Mouse (Mus musculus): ENCODE data around the gene Mbnl1. TPM values are rescaled to one million over a fixed set of nuclear protein-coding genes. Genes with fewer than 3 reads are reported as not detected.

Mbnl1 gene
- total and polyA plus RNA-seq, 2 experiments from 2014 or later = 70.8 to 94.9 TPM

GRCm38 (mm10) chr3:60513746-60514145, 41.1 kb downstream of the Mbnl1 start:
- H3K4me1 ChIP-seq (ENCODE audit: control insufficient read depth, insufficient read depth) = peaks cover 62% of the 10 kb centered on the region
- no peaks in the 10 kb centered on the region for H3K27me3 ChIP-seq (ENCODE audit: control insufficient read depth, insufficient read depth, low read length)
- no peaks in the 10 kb centered on the region for H3K36me3 ChIP-seq (replicated peaks; ENCODE audit: control insufficient read depth, insufficient read depth, low read length)
- DNase-seq (ENCODE audit: low spot score) = peak; percentile 63
- no peak overlapping the region for H3K4me2 ChIP-seq (ENCODE audit: low read depth, low read length)
- H3K9me3 ChIP-seq (replicated peaks; ENCODE audit: control insufficient read depth, low read length) = no peaks in the 10 kb centered on the region
- 0 out of 2 replicates have a peak, but pooled peaks have one; percentile 42 for ATAC-seq (ENCODE audit: insufficient read depth, low read depth)
- 17% methylated on average over 2 of the region's 2 CpGs for WGBS
- no peak for TF ChIP-seq EP300 (IDR thresholded peaks at IDR 0.05; ENCODE audit: low read depth)
- TF ChIP-seq CTCF (IDR thresholded peaks at IDR 0.05; ENCODE audit: low read depth) = no peak
- no peak overlapping the region for H3K9ac ChIP-seq (replicated peaks; ENCODE audit: low read depth, low read length)
- peak overlapping the region; percentile 44 for H3K27ac ChIP-seq (ENCODE audit: low read depth)
- no peak overlapping the region for H3K4me3 ChIP-seq (ENCODE audit: low read depth, low read length)

GRCm38 (mm10) chr3:60515430-60515829, 42.8 kb downstream of the Mbnl1 start:
- ATAC-seq (ENCODE audit: insufficient read depth, low read depth) = peak; percentile 88
- H3K36me3 ChIP-seq (replicated peaks; ENCODE audit: control insufficient read depth, insufficient read depth, low read length) = no peaks in the 10 kb centered on the region
- peaks cover 54% of the 10 kb centered on the region for H3K4me1 ChIP-seq (ENCODE audit: control insufficient read depth, insufficient read depth)
- TF ChIP-seq CTCF (IDR thresholded peaks at IDR 0.05; ENCODE audit: low read depth) (no peak), EP300 (IDR thresholded peaks at IDR 0.05; ENCODE audit: low read depth) (peak; percentile 68)
- peak; percentile 85 for DNase-seq (ENCODE audit: low spot score)
- peak overlapping the region; percentile 88 for H3K27ac ChIP-seq (ENCODE audit: low read depth)
- H3K4me2 ChIP-seq (ENCODE audit: low read depth, low read length) = no peak overlapping the region
- H3K9ac ChIP-seq (replicated peaks; ENCODE audit: low read depth, low read length) = no peak overlapping the region
- H3K9me3 ChIP-seq (replicated peaks; ENCODE audit: control insufficient read depth, low read length) = no peaks in the 10 kb centered on the region
- H3K27me3 ChIP-seq (ENCODE audit: control insufficient read depth, insufficient read depth, low read length) = no peaks in the 10 kb centered on the region
- H3K4me3 ChIP-seq (ENCODE audit: low read depth, low read length) = no peak overlapping the region

GRCm38 (mm10) chr3:60516054-60516674, 43.5 kb downstream of the Mbnl1 start:
- WGBS = 21% methylated on average over 12 of the region's 12 CpGs
- Histone ChIP-seq H3K36me3 (replicated peaks; ENCODE audit: control insufficient read depth, insufficient read depth, low read length) (no peaks in the 10 kb centered on the region), H3K27me3 (ENCODE audit: control insufficient read depth, insufficient read depth, low read length) (no peaks in the 10 kb centered on the region), H3K4me3 (ENCODE audit: low read depth, low read length) (peak overlapping the region; percentile 11; the same call in 1 of the 2 replicates), H3K27ac (ENCODE audit: low read depth) (peak overlapping the region; percentile 88), H3K4me2 (ENCODE audit: low read depth, low read length) (peak overlapping the region; percentile 28; the same call in 1 of the 2 replicates), H3K4me1 (ENCODE audit: control insufficient read depth, insufficient read depth) (peaks cover 50% of the 10 kb centered on the region), H3K9ac (replicated peaks; ENCODE audit: low read depth, low read length) (no peak overlapping the region), H3K9me3 (replicated peaks; ENCODE audit: control insufficient read depth, low read length) (no peaks in the 10 kb centered on the region)
- ATAC-seq (ENCODE audit: insufficient read depth, low read depth) (peak; percentile 75), DNase-seq (ENCODE audit: low spot score) (no peak)
- peak; percentile 45 for TF ChIP-seq CTCF (IDR thresholded peaks at IDR 0.05; ENCODE audit: low read depth)
- no peak for TF ChIP-seq EP300 (IDR thresholded peaks at IDR 0.05; ENCODE audit: low read depth)

- Histone ChIP-seq H3K27ac (ENCODE audit: low read depth) (peak overlapping the region; percentile 88), H3K9ac (replicated peaks; ENCODE audit: low read depth, low read length) (no peak overlapping the region), H3K36me3 (replicated peaks; ENCODE audit: control insufficient read depth, insufficient read depth, low read length) (no peaks in the 10 kb centered on the region), H3K27me3 (ENCODE audit: control insufficient read depth, insufficient read depth, low read length) (no peaks in the 10 kb centered on the region), H3K9me3 (replicated peaks; ENCODE audit: control insufficient read depth, low read length) (no peaks in the 10 kb centered on the region), H3K4me1 (ENCODE audit: control insufficient read depth, insufficient read depth) (peaks cover 46% of the 10 kb centered on the region), H3K4me3 (ENCODE audit: low read depth, low read length) (no peak overlapping the region), H3K4me2 (ENCODE audit: low read depth, low read length) (no peak overlapping the region)
- ATAC-seq (ENCODE audit: insufficient read depth, low read depth) (no peak), DNase-seq (ENCODE audit: low spot score) (no peak)
- WGBS = 28% methylated on average over 3 of the region's 3 CpGs
- TF ChIP-seq CTCF (IDR thresholded peaks at IDR 0.05; ENCODE audit: low read depth) (no peak), EP300 (IDR thresholded peaks at IDR 0.05; ENCODE audit: low read depth) (no peak)
These were observed 44.7 kb downstream of the Mbnl1 start for GRCm38 (mm10) chr3:60517234-60517787.

GRCm38 (mm10) chr3:60519337-60519736, 46.7 kb downstream of the Mbnl1 start:
- TF ChIP-seq CTCF (IDR thresholded peaks at IDR 0.05; ENCODE audit: low read depth) (no peak), EP300 (IDR thresholded peaks at IDR 0.05; ENCODE audit: low read depth) (0 out of 2 replicates have a peak, but pooled peaks have one; percentile 32)
- DNase-seq (ENCODE audit: low spot score) (no peak), ATAC-seq (ENCODE audit: insufficient read depth, low read depth) (no peak)
- WGBS = 60% methylated on average over 3 of the region's 3 CpGs
- no peaks in the 10 kb centered on the region for H3K36me3 ChIP-seq (replicated peaks; ENCODE audit: control insufficient read depth, insufficient read depth, low read length)
- no peaks in the 10 kb centered on the region for H3K9me3 ChIP-seq (replicated peaks; ENCODE audit: control insufficient read depth, low read length)
- H3K4me3 ChIP-seq (ENCODE audit: low read depth, low read length) = no peak overlapping the region
- 0 out of 2 replicates have a peak overlapping the region, but pooled peaks have one; percentile 11 for H3K27ac ChIP-seq (ENCODE audit: low read depth)
- no peaks in the 10 kb centered on the region for H3K27me3 ChIP-seq (ENCODE audit: control insufficient read depth, insufficient read depth, low read length)
- H3K4me1 ChIP-seq (ENCODE audit: control insufficient read depth, insufficient read depth) = peaks cover 33% of the 10 kb centered on the region
- H3K4me2 ChIP-seq (ENCODE audit: low read depth, low read length) = no peak overlapping the region
- H3K9ac ChIP-seq (replicated peaks; ENCODE audit: low read depth, low read length) = no peak overlapping the region

Data from heart, postnatal 0 days (tissue).